Mouse (Mus musculus): ENCODE results near the gene Mcat. TPM values are rescaled to one million over a fixed set of nuclear protein-coding genes. Genes with fewer than 3 reads are reported as not detected.

Mcat gene
- polyA plus RNA-seq, 1 experiment from 2014 or later = 34.3 TPM

DNA sequence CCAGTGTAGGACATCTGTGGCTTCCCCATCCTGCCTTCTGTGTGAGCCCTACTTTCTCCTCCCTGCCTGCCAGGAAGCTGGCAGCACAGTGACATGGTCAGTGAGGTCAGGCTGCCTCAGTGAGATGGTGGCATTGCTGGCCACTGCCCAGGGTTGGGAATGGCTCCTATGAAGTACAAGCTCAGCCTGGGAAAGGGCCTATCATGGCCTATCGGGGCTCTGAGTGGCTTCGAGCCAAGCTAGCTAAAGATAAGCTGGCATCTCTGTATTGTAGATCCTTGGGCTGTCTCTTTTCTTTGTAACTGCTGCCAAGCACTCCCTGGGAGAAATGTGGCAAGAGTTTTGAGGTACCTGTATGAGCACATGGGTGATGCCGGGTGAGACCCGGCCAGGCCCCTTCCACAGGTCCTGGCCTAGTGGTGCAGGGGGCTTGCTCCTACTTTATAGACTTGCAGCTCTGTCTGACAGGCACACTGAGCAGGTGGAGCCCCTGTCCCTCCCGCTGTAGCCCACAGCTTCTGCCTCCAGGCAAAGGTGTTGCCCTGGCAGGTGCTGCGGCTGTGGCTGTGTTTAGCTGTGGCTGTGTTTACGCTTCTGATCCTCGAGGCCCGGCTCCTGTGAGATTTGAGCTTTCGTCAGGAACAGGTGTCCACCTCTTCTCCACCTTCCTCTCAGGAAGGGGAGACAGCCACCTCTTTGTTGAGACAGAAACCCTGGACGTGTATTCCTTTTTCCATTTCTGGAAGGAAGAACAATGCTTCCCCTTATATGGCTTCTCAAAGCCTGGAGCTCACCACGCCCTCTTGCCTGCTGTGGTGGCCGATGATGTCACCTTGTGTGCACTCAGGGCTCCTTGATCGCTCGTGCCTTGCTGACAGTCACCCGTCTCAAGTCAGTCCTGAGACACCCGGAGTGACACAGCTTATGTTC, 28.4 kb downstream of the Mcat start:
- WGBS = 79% methylated on average over 17 of the region's 17 CpGs
- Histone ChIP-seq H3K4me1 (replicated peaks; ENCODE audit: control insufficient read depth, insufficient read depth, low read length) (no peaks in the 10 kb centered on the region), H3K27me3 (replicated peaks; ENCODE audit: control insufficient read depth, insufficient read depth, low read length) (no peaks in the 10 kb centered on the region), H3K4me2 (ENCODE audit: low read length) (no peak overlapping the region), H3K9me3 (ENCODE audit: control insufficient read depth, low read length) (no peaks in the 10 kb centered on the region), H3K27ac (ENCODE audit: low read length) (no peak overlapping the region), H3K9ac (replicated peaks; ENCODE audit: low read depth, low read length) (no peak overlapping the region), H3K4me3 (replicated peaks; ENCODE audit: low read length) (no peak overlapping the region), H3K36me3 (ENCODE audit: control insufficient read depth, insufficient read depth) (no peaks in the 10 kb centered on the region)
- no peak for ATAC-seq

DNA sequence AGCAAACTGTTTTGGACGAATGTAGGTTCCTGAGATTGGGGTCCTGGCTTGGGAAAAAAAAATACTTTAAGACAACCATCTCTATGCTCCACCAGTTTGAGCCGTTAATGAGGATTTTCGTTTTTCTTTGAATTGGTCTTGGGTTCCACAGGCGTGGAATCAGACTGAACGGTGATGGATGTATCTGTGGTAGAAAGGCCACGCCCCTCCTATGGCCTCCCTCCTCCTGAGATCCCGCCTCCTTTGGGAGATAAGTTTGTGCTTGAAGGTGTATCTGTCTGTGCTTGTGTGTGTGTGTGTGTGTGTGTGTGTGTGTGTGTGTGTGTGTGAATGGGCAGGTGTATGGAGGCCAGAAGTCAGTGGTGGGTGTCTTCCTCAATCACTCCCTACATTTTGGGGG, 31.0 kb downstream of the Mcat start:
- 87% methylated on average over 7 of the region's 7 CpGs for WGBS
- no peaks in the 10 kb centered on the region for H3K9me3 ChIP-seq (ENCODE audit: control insufficient read depth, low read length)
- H3K4me1 ChIP-seq (replicated peaks; ENCODE audit: control insufficient read depth, insufficient read depth, low read length) = no peaks in the 10 kb centered on the region
- no peak overlapping the region for H3K27ac ChIP-seq (ENCODE audit: low read length)
- ATAC-seq = no peak
- no peak overlapping the region for H3K4me3 ChIP-seq (replicated peaks; ENCODE audit: low read length)
- peaks cover 6% of the 10 kb centered on the region for H3K27me3 ChIP-seq (replicated peaks; ENCODE audit: control insufficient read depth, insufficient read depth, low read length)
- H3K9ac ChIP-seq (replicated peaks; ENCODE audit: low read depth, low read length) = no peak overlapping the region
- no peak overlapping the region for H3K4me2 ChIP-seq (ENCODE audit: low read length)
- no peaks in the 10 kb centered on the region for H3K36me3 ChIP-seq (ENCODE audit: control insufficient read depth, insufficient read depth)

DNA sequence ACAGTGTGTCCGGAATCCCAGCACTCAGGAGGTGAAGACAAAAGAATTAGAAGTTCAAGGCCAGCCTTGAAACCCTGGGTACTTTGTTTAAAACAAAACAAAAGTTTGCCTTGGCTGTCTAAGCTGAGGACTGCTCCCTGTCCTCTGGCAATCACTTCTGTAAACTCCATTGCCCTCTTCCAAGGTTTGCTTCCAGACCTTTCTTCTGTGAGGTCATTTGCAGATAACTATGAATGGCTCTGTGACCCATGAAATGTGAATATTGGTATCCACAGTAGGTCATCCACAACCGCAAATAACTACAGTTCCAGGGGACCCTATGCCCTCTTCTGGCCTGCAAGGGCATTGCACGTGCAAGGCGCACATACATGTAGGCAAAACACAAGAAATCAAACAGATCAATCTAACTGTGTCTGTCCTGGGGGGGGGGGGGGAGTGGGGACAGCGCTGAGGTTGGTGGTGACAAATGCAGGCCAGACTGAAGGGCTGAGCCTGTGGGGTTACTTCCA, 31.6 kb downstream of the Mcat start:
- no peaks in the 10 kb centered on the region for H3K36me3 ChIP-seq (ENCODE audit: control insufficient read depth, insufficient read depth)
- no peaks in the 10 kb centered on the region for H3K9me3 ChIP-seq (ENCODE audit: control insufficient read depth, low read length)
- H3K27me3 ChIP-seq (replicated peaks; ENCODE audit: control insufficient read depth, insufficient read depth, low read length) = peaks cover 11% of the 10 kb centered on the region
- peaks cover 1% of the 10 kb centered on the region for H3K4me1 ChIP-seq (replicated peaks; ENCODE audit: control insufficient read depth, insufficient read depth, low read length)
- H3K27ac ChIP-seq (ENCODE audit: low read length) = no peak overlapping the region
- H3K9ac ChIP-seq (replicated peaks; ENCODE audit: low read depth, low read length) = no peak overlapping the region
- H3K4me3 ChIP-seq (replicated peaks; ENCODE audit: low read length) = no peak overlapping the region
- H3K4me2 ChIP-seq (ENCODE audit: low read length) = no peak overlapping the region
- no peak for ATAC-seq
- 89% methylated on average over 4 of the region's 5 CpGs for whole genome bisulfite sequencing

DNA sequence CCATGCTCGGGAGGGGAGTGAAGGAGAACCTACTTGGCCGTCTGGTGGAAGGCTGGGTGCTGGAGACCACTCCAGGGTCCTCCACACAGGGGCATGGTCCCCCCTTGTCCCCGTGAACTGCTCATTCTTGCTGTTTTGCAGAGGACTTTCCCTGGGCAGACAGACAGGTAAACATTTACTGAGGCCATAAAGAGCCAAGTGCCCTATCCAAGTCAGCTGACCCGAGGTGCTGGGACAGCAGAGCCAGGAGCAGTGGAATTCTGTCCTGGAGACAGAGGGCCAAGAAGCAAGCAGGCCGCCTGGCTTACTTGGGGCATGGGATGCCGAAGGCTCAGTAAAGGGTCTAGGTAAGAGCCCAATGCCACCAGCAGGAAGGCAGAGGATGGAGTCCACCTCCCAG, 32.9 kb downstream of the Mcat start:
- WGBS = 84% methylated on average over 6 of the region's 6 CpGs
- no peak for ATAC-seq
- Histone ChIP-seq H3K36me3 (ENCODE audit: control insufficient read depth, insufficient read depth) (no peaks in the 10 kb centered on the region), H3K9me3 (ENCODE audit: control insufficient read depth, low read length) (no peaks in the 10 kb centered on the region), H3K4me2 (ENCODE audit: low read length) (no peak overlapping the region), H3K27ac (ENCODE audit: low read length) (no peak overlapping the region), H3K4me3 (replicated peaks; ENCODE audit: low read length) (no peak overlapping the region), H3K9ac (replicated peaks; ENCODE audit: low read depth, low read length) (no peak overlapping the region), H3K27me3 (replicated peaks; ENCODE audit: control insufficient read depth, insufficient read depth, low read length) (peaks cover 24% of the 10 kb centered on the region), H3K4me1 (replicated peaks; ENCODE audit: control insufficient read depth, insufficient read depth, low read length) (peaks cover 12% of the 10 kb centered on the region)

DNA sequence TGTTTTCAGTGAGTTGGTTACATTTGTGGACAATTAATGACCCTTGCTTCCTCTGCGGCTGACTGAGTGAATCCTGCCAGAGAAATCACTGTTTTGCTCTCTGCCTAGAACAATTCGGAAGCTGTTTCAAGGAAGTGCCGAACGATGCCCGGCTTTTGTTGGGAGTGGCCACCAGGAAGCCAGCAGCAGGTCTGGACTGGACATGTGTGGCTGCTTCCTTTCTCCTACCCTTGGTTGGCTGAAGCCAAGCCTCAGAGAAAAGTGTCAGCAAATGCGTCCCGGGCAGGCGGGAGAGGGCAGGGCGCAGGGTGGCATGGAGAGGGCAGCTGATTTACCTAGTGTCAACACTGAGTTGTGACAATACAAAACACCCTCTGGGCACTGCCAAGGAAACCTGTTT, 33.4 kb downstream of the Mcat start:
- peaks cover 26% of the 10 kb centered on the region for H3K27me3 ChIP-seq (replicated peaks; ENCODE audit: control insufficient read depth, insufficient read depth, low read length)
- peaks cover 12% of the 10 kb centered on the region for H3K4me1 ChIP-seq (replicated peaks; ENCODE audit: control insufficient read depth, insufficient read depth, low read length)
- no peak overlapping the region for H3K4me2 ChIP-seq (ENCODE audit: low read length)
- H3K9ac ChIP-seq (replicated peaks; ENCODE audit: low read depth, low read length) = no peak overlapping the region
- H3K27ac ChIP-seq (ENCODE audit: low read length) = no peak overlapping the region
- no peaks in the 10 kb centered on the region for H3K36me3 ChIP-seq (ENCODE audit: control insufficient read depth, insufficient read depth)
- H3K4me3 ChIP-seq (replicated peaks; ENCODE audit: low read length) = no peak overlapping the region
- 87% methylated on average over 9 of the region's 9 CpGs for WGBS
- H3K9me3 ChIP-seq (ENCODE audit: control insufficient read depth, low read length) = no peaks in the 10 kb centered on the region
- no peak for ATAC-seq

DNA sequence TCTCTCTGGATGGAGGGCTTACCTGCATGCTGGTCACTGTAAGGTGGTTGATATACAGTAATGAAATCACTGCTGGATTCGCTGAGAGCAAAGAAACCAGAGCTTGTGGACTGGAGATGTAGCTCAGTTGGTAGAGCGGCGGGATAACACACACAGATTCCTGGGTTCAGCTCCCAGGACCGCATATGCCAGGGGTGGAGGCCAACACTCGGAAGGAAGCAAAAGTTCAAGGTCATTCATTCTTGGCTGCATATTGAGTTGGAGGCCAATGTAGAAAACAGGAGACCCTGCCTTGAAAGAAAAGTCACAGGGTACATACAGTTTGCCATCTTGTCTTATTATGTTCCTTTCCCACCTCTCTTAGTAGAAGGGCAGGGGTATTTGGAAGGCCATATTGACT, 33.8 kb downstream of the Mcat start:
- ATAC-seq = no peak
- WGBS = 85% methylated on average over 5 of the region's 5 CpGs
- Histone ChIP-seq H3K4me1 (replicated peaks; ENCODE audit: control insufficient read depth, insufficient read depth, low read length) (peaks cover 12% of the 10 kb centered on the region), H3K9ac (replicated peaks; ENCODE audit: low read depth, low read length) (no peak overlapping the region), H3K36me3 (ENCODE audit: control insufficient read depth, insufficient read depth) (no peaks in the 10 kb centered on the region), H3K9me3 (ENCODE audit: control insufficient read depth, low read length) (no peaks in the 10 kb centered on the region), H3K27me3 (replicated peaks; ENCODE audit: control insufficient read depth, insufficient read depth, low read length) (peaks cover 26% of the 10 kb centered on the region), H3K4me3 (replicated peaks; ENCODE audit: low read length) (no peak overlapping the region), H3K4me2 (ENCODE audit: low read length) (no peak overlapping the region), H3K27ac (ENCODE audit: low read length) (no peak overlapping the region)

DNA sequence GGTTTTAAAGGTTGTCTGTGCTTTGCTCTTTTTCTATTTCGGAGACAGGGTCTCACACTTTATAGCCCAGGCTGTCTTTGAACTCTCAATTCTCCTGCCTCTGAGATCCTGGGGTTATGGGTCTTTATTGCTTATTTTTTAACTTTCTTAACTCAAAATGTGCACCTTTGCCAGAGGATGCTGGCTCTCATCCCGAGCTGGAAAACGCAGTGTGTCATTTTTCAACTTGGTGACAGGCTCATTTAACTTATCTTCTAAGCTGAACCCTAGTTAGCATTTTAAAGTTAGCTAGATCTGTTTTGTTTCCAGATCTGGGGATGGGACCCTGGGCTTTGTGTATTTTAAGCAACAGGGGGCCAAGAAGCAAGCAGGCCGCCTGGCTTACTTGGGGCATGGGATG, 34.7 kb downstream of the Mcat start:
- no peaks in the 10 kb centered on the region for H3K9me3 ChIP-seq (ENCODE audit: control insufficient read depth, low read length)
- H3K4me2 ChIP-seq (ENCODE audit: low read length) = no peak overlapping the region
- H3K9ac ChIP-seq (replicated peaks; ENCODE audit: low read depth, low read length) = no peak overlapping the region
- ATAC-seq = no peak
- H3K4me3 ChIP-seq (replicated peaks; ENCODE audit: low read length) = no peak overlapping the region
- peaks cover 26% of the 10 kb centered on the region for H3K27me3 ChIP-seq (replicated peaks; ENCODE audit: control insufficient read depth, insufficient read depth, low read length)
- WGBS = 82% methylated on average over 4 of the region's 4 CpGs
- no peak overlapping the region for H3K27ac ChIP-seq (ENCODE audit: low read length)
- H3K4me1 ChIP-seq (replicated peaks; ENCODE audit: control insufficient read depth, insufficient read depth, low read length) = peaks cover 12% of the 10 kb centered on the region
- H3K36me3 ChIP-seq (ENCODE audit: control insufficient read depth, insufficient read depth) = no peaks in the 10 kb centered on the region

DNA sequence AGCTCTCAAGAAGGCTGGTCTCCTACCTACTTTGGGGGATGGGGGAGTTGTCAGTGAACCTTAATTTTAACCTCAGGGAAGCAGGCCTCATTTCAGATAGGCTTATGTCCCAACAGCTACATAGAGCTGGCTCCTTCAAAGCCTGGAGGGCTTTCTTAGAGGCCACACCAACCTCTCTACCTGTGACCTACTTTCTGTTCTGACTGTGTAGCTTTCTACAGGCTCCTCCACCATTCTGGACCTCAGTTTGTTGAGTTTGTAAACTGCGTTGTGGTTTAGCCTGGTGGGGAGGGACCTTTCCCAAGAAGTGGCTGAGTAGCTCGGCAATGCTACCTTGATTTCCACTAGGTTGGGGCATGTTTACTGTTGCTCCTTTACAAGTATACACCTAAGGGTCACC, 35.8 kb downstream of the Mcat start:
- peaks cover 12% of the 10 kb centered on the region for H3K4me1 ChIP-seq (replicated peaks; ENCODE audit: control insufficient read depth, insufficient read depth, low read length)
- ATAC-seq = no peak
- WGBS = 80% methylated on average over 2 of the region's 2 CpGs
- no peak overlapping the region for H3K4me3 ChIP-seq (replicated peaks; ENCODE audit: low read length)
- H3K27me3 ChIP-seq (replicated peaks; ENCODE audit: control insufficient read depth, insufficient read depth, low read length) = peaks cover 26% of the 10 kb centered on the region
- no peaks in the 10 kb centered on the region for H3K36me3 ChIP-seq (ENCODE audit: control insufficient read depth, insufficient read depth)
- no peak overlapping the region for H3K4me2 ChIP-seq (ENCODE audit: low read length)
- no peak overlapping the region for H3K27ac ChIP-seq (ENCODE audit: low read length)
- no peaks in the 10 kb centered on the region for H3K9me3 ChIP-seq (ENCODE audit: control insufficient read depth, low read length)
- H3K9ac ChIP-seq (replicated peaks; ENCODE audit: low read depth, low read length) = no peak overlapping the region

DNA sequence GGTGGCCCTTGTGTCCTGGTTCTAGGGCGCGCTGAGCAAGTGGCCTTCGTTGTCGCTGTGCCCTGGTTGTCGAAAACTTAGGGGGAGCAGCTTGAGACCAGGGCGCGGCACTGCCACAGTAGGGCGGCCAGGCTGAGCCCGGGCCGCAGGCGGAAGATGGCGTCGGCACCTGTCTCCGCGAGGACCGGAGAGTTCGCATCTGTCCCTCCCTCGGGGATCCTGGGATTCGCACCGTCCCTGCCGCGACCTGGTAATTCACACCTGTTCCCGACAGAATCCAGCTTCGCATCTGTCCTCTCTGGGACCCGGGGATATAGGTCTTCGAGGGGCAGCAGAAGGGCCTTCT, 36.5 kb downstream of the Mcat start:
- no peak overlapping the region for H3K27ac ChIP-seq (ENCODE audit: low read length)
- H3K36me3 ChIP-seq (ENCODE audit: control insufficient read depth, insufficient read depth) = no peaks in the 10 kb centered on the region
- H3K4me1 ChIP-seq (replicated peaks; ENCODE audit: control insufficient read depth, insufficient read depth, low read length) = peaks cover 12% of the 10 kb centered on the region
- peak overlapping the region; percentile 51 for H3K4me3 ChIP-seq (replicated peaks; ENCODE audit: low read length)
- ATAC-seq = no peak
- H3K9ac ChIP-seq (replicated peaks; ENCODE audit: low read depth, low read length) = peak overlapping the region; percentile 46
- WGBS = under 1% methylated on average over 26 of the region's 26 CpGs
- peaks cover 26% of the 10 kb centered on the region for H3K27me3 ChIP-seq (replicated peaks; ENCODE audit: control insufficient read depth, insufficient read depth, low read length)
- peak overlapping the region; percentile 92 for H3K4me2 ChIP-seq (ENCODE audit: low read length)
- no peaks in the 10 kb centered on the region for H3K9me3 ChIP-seq (ENCODE audit: control insufficient read depth, low read length)
